Mouse (Mus musculus): ENCODE measurements at regions not wholly inside any gene's neighbourhood (a gene's known extent, or its start where the extent isn't known, plus 50 kb on each side); places are given as distances from the start of the nearest gene placed in this dataset.

GRCm38 (mm10) chr9:13905086-13905669 lies 77.7 kb downstream of the Fam76b start:
- no peak for DNase-seq

DNA sequence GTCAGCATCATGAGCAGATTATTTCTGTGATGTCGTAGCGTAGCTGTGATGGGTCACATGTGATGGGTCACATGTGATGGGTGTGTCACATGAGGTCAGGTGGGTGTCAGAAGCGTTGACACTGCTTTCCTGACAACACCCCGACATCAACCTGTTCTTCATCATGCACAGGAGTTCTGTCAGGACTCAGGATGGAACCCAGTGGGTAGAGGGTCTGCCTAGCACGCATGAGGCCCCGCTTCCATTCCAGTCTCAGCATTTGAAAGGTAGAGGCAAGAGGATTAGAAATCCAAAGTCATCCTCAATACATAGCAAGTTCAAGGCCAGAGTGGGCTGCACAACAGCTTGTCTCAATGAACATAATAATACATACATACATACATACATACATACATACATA lies 79.2 kb downstream of the Fam76b start:
- DNase-seq = no peak

- no peak for DNase-seq
Observed at GRCm38 (mm10) chr9:13909604-13910003, 82.1 kb downstream of the Fam76b start.

DNA sequence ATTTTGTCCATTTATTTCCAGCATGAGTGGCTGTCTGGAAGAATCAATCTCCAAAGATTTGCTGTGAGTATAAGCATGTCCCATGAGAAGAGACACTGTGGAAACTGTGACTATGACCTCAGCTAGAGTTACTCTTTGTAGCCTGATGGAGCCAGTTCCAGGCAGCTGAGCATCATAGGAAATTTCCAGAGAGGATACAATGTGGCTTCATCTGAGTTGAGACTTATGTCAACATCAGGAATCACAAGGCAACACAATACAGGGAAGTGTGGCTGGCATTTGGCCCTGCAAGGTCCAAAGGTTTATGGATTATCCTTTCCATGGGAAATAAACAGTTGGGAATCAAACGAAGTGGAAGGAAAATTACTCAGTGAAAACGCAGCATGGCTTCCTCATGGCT lies 82.6 kb downstream of the Fam76b start:
- DNase-seq = no peak

GRCm38 (mm10) chr9:13913459-13913858 lies 85.9 kb downstream of the Fam76b start:
- no peak for DNase-seq

- DNase-seq = no peak
Observed at GRCm38 (mm10) chr9:13914131-13914530, 86.6 kb downstream of the Fam76b start.

- no peak for DNase-seq
Observed at GRCm38 (mm10) chr9:13914847-13915246, 87.3 kb downstream of the Fam76b start.

DNA sequence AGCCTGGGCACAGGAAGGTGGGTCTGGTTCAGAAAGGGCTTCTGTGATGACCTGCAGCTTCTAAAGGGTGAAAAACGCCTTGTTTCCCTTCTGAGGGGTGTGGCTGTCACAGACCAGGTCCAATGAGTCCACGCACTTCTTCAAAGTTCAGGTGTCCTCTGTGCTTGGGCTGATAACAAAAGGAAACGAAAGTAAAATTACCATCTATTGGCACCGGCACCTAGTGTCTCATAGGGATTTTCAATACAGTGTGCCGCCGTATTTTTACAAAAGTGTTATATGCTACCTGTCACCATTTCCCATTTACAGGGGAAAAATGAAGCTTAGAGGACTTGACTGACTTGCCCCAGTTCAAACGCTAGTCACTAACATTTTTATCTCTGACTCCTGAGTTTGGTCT lies 89.3 kb downstream of the Fam76b start:
- DNase-seq = no peak

DNA sequence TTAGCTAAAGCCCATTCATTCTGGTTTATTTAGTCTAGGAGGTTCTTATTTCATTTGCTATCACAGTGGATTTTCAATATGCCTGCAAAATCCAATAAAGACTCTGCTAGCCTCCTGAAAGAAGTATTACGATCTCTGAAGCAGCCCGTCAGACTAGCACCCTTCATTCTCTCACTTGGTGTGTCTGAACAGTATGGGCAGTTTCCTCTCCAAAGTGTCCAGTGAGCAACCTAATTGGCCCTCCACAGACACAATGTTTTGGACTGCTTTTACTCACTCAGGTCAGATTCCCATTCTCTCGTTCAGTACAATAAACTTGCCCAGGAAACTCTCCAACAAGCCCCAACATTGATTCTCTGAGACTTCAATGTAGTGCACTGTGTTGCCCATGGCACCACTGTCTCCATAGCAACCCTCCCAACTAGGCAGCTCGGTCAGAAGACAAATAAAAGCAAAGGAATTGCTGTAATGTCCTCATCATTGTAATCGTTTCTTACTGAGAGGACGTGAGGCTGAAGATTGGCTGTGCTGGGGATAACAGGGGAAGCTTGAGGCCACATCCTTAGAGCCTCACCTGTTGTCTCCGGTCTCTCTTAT lies 91.2 kb downstream of the Fam76b start:
- DNase-seq = no peak

DNA sequence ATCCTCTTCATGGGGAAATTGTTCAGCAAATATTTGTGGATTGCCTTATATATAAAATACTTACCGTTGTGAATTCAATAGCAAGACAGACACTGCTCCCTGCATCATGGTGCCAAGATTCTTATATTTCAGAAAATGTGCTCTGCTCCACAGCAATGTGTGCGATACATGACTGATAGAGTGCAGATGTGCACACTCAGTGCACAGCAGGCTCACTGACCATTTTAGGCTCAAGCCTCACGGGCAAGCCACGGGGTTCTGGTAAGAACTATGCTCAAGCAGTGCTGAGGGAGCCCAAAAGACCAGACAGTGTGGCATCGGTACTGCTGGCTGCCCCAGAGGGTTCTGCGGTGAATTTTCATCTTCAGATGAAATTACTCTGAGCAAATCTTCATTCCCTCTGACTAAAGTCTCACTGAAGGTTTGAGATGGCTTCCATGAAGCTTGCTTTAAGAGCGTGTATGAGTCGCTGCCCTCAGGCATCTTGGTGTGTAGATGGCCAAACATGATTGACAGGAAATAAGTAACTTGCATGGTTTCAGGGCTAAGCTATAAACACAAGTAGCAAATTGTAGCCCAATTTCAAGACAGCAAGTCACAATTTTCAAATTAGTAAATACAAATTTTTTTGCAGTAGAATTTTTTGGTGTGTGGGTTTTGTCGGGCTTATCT lies 92.4 kb downstream of the Fam76b start:
- no peak for DNase-seq

DNA sequence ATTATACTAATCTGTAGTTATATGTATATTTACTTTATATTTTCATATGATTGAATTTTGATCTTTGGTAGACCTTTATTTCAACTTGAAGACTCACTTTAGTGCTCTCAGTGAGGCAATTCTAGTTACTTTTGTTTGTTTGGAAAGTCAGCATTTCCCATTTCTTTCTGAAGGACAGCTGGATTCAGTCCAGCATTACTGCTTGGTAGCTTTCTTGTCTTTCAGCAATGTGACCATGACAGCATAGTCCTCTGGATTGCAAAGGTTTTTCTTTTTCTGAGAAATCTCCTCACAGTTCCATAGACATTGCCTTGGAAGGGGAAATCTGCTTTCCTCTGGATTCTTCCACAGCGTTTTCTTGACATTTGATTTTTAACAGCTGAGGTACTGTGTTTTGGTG lies 93.1 kb downstream of the Fam76b start:
- DNase-seq = no peak

- no peak for DNase-seq
Observed at GRCm38 (mm10) chr9:13932001-13932508, 104.5 kb downstream of the Fam76b start.

- no peak for DNase-seq
Observed at GRCm38 (mm10) chr9:13933404-13933803, 105.9 kb downstream of the Fam76b start.

DNA sequence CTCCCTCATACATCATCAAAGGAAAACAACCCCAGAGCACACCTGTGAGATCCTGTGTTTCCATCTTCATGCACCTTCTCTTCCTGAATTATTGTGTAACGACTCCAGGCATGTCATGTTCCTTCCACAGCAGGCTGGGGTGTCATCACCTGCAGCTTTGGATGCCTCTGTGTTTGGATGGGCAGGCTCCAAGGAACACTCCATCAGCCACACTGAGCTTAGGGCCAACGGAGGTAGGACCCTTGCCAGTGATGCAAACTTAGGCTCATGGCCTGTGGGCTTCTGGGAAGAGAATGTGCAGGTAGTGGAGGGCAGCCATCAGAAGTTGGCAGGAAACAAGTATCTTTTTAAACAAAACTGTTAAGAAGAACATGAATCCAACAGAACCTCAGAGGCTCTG lies 109.8 kb downstream of the Fam76b start:
- DNase-seq = no peak

DNA sequence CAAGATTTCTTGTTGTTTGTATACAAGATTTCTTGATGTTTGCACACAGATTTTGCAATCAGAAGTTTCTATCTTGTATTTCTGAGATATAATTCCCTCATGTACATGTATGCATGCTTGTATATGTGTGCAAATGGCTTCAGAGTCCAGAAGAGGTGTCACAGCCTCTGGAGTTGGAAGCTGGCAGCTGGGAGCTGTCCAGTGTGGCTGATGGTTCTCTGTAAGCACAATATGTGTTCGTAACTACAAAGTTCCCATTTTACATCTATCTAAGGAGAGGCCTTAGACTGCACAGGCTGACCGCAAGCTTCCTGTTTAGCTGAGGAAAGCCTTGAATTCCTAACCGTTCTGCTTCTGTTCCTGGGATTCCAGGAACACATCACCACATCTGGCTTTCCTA lies 119.0 kb downstream of the Fam76b start:
- no peak for DNase-seq

DNA sequence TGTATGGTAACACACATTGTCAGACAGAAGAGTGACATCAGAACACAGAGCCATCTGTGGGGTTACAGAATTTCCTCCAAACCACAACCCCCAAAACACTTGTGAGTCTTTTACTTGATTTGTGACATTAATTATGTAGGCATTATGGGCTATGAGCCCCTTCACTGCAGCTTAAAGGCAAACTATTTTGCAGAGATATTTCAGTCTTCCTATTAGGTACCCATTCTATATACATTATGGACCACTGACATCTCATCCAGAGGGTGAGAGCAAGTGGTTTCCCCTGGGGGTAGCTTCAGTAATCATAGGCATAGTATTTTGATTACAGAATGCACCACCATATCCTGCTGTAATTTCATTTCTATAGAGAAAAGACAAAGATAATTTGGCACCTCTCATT lies 124.6 kb downstream of the Fam76b start:
- DNase-seq = no peak

DNA sequence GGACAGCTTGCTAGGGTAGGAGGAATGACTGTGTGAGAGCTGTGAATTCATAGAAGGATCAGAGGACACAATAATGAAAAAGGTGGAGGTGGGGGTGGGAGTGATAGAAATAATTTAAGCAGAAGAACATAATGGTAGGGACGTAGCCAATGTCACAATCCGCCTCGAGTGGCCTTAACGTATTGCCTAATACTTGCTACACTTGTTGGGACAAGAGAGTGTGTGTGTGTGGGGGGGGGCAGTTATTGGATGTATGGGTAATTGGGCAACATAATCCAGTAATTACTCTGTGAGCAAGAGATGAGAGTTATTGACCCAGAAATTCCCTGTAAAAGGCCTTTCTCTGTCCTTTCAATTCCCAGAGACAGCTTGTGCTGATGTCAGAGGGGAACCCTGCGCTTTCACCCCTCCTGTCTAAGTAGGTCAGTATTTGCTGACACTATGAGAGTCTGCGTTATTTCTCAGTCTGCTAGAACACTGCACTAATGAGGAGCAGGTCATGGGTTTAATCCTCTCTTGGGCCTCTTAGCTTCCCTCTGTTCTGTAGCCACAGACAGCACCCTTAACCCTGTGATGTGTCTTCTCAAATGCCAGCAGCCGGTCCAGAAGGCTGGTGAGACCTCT lies 135.7 kb downstream of the Fam76b start:
- no peak for DNase-seq

DNA sequence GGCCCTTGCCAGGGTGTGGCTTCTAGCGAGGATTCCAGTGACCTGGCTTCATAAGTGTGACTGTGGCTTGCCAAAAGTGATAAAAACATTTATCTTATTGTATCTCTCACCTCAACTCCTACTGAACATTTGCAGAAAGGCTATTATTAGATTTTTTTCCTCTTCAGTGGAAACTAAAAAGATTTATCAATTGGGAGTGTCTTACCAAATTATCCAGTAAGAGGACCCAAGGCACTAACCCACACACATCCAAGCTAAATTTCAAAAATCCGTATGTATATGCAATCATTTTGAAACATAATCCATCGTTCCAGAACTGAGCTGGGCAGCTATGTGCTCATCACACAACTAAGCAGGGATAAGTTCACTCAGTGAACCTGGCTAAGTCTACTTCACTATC lies 136.3 kb downstream of the Fam76b start:
- no peak for DNase-seq

GRCm38 (mm10) chr9:13964256-13964655 lies 136.7 kb downstream of the Fam76b start:
- DNase-seq = no peak

GRCm38 (mm10) chr9:13966212-13966611 lies 138.7 kb downstream of the Fam76b start:
- no peak for DNase-seq

GRCm38 (mm10) chr9:13969262-13969661 lies 141.7 kb downstream of the Fam76b start:
- DNase-seq = peak in 1 of 2 experiments; percentile 10

GRCm38 (mm10) chr9:13973600-13973999 lies 146.1 kb downstream of the Fam76b start:
- no peak for DNase-seq

- DNase-seq = no peak
Observed at GRCm38 (mm10) chr9:13974870-13975269, 147.4 kb downstream of the Fam76b start.

DNA sequence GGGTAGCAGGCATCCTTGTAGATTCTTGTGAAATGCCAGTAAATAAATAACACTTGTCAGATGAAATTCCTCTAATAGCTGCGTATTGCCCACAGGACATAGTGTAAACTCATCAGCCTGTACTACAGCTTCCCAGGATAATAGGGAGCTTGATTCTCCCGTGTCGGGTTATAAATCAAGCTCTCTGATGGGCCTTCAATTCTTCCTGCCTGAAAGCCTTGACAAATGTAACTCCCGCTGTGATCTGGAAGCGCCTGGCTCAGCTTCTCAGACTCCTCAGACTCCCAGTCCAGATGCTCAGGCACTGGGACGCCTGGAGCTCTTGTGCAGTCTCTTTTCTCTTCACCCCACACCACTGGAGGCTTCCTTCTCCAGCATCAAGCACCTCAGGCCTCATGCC lies 151.3 kb downstream of the Fam76b start:
- no peak for DNase-seq
